Mouse (Mus musculus): ENCODE measurements around the gene Gria1. TPM values are rescaled to one million over a fixed set of nuclear protein-coding genes. Genes with fewer than 3 reads are reported as not detected.

Gria1 gene
- 4.9 TPM for polyA plus RNA-seq (2014; fragmentation: Illumina TruSeq; extraction: RNeasy Lipid Tissue Mini Kit (QIAGEN cat#74804); ENCODE audit: insufficient read depth, low read depth, low replicate concordance)

DNA sequence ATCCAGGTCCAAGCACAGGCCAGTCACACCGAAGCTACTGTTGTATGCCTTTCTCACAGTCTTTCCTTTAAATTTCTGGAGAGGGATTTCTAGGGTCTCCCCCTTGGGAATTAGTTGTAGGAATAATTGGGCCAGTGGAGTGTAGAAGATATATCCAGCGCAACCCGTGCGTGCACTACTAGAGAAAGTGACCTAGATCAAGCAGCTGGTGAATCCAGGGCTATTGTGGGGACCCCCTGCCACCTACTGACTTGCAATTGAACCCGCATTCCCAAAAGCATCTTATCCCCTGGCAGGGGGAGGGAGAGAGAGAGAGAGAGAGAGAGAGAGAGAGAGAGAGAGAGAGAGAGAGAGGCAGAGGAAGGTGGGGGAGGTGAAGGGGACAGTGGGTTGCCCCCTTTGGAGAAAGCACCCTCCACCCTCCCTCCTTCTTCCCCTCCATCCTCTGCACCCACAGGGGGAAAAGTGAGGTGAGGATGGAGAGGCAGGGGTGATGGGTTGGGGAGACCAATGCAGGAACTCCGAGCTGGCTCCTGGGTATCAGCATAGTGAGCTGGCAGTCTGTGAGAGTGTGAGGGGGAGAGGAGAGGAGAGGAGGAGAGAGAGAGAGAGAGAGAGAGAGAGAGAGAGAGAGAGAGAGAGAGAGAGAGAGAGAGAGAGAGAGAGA lies at the start of gene Gria1:
Gene Gria1 (plus strand): TSS at position 364 of the 667 bp plus-strand sequence.

